Mouse (Mus musculus): ENCODE measurements around the gene Atg5.

The Atg5 gene

DNA sequence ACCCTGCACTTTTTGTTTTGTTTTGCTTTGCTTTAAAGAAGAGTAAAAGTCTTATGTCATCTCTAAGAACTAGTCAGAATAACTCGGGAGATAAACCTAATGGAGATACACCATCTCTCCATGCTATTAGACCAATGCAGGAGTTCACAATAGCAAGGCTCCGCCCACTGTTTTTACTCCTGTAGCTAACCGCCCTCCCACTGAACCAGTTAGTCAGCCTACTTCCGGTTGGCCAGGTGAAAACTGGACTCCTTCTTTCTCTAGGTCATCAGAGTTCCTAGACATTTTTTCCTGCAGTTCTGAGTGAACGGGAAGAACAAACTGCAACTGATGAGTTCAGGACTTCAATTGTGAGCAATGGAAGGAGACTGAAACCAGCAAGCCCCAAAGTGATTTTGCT, 122.1 kb downstream of the Atg5 start:
- no peak for DNase-seq (ENCODE audit: low spot score in 2 of 2)

DNA sequence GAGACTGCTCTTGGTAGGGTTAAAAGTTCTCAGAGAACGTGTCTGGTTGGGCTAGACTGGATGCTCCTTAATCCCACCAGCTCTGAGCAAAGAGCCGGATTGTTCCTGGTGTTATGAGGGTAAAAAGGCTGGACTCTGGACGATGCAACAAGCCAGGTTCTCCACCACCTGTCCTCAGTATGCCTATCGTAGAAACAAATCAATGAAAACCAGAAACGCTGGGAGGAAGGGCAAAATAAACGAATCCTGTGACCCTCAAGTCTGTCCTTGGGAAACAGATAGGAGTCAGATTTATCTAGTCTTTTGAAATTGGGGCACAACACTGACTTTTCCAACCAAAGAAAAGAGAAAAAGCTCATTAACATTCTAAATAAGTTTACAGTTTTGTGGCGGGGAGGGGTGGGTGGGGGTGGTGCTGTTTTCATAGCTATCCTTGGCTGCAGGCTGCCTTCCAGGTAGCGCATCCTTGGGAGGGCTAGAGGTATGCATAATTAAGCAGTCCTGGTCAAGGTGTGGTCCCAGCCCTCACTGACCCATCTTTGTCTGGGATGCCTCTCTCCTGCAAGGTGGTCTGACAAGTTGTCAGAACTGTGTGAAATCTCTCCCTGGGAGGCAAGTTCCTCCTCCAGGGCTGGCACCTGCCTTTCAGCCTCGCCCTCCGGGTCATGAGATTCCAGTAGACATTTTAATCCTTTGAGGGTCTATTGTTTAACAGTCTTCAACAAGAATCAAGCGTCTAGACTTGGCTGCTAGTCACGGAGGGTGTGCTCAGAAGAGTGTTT, 123.5 kb downstream of the Atg5 start:
- DNase-seq (ENCODE audit: low spot score in 2 of 2) = no peak

DNA sequence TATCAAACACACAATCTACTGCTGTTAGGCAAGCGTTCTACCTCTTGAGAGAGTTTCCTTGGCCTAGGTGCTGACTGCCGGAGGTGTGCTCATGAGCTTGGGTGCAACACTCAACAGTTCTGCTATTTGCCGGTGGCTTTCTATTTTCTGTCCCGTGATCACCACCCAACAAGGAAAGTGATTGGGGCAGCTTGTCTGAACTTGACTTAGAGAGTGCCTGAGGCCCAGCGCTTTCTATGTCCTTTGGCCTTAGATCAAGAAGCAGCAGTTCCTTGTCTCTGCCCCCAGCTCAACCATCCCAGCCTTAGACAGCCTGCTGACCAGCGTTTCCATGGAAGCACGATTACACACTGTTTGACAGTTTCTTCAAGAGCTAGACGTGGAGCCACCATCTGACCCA, 124.7 kb downstream of the Atg5 start:
- no peak for DNase-seq (ENCODE audit: low spot score in 2 of 2)

DNA sequence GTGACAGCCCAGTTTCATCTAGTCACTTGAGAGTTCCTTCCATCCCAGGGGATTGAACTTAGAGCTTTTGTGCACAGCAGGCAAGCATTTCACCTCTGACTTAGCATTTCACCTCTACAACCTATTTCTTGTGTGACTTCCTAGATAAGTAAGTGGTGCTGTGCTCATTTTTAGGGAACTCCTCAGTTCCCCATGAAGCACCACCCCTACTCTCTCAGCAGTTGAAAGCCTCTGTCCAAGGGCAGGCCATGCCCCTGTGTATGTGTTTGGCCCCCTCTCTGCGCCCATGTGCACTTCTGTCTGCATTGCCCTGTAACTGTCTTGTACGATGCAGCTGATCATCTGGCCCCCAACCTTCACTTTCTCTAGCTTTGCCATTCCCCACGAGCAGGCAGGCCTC, 132.0 kb downstream of the Atg5 start:
- DNase-seq (ENCODE audit: low spot score in 2 of 2) = no peak

DNA sequence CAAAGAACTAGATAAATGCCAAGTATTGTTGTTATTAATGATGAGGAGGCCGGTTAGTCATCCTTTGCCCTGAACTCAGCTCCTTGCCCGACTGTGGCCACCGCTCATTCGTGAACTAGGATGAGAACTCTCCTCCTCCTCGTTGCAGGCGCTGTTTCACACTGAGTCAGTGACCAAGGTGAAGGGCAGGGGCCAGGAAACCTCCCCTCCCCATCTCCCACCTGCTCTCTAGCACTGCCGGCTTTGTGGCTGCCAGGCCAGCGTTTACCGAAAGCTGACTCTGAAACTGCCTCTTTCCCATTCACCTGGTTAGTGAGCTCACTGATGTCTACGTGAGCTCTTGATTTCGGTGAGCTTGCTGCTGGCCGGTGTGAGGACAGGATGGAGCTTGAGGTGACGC, 132.4 kb downstream of the Atg5 start:
- DNase-seq (ENCODE audit: low spot score in 2 of 2) = no peak

- DNase-seq (ENCODE audit: low spot score in 2 of 2) = no peak
Measured at GRCm38 (mm10) chr10:44401600-44401999, 133.4 kb downstream of the Atg5 start.

GRCm38 (mm10) chr10:44403415-44403814, 135.3 kb downstream of the Atg5 start:
- no peak for DNase-seq (ENCODE audit: low spot score in 2 of 2)

DNA sequence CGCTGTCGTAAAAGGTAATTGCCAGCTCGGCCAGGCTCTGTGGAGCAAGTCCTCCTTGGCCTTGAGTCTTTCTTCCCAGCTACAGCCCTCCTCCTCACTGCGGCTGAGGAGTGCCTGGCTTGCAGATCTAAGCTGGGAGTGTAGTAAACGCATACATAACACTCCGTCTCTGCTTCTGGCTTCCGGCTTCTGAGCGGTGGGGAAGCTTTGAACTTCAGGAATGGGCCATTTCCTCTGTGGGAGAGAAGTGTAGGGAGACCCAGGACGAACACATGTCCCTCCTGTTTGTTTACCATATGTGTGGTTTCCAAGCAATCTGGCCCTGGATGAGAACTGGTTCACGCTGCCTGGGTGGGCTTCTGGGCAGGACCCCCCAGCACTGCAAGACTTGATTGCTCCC, 140.9 kb downstream of the Atg5 start:
- no peak for DNase-seq (ENCODE audit: low spot score in 2 of 2)

DNA sequence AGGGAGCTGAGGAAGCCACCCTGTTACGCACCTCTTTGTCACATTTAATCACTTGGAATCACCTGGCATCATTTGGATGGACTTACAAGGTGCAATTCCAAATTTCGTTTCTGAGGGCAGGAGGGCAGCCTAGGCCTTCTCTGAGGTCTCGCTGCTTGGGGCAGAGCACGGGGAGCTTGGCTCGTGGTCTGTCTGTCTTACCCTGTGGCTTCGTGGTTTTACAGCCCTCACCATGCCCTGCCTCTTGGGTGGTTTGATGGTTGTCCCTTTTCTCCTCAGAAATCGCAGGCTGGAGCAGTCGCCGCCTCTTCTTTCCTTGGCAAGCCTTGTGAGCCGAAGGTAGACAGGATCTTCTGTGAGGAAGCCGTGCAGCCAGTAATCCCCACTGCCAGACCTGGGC, 141.8 kb downstream of the Atg5 start:
- no peak for DNase-seq (ENCODE audit: low spot score in 2 of 2)
